Mouse (Mus musculus): ENCODE measurements around the gene Gm42906. TPM values are rescaled to one million over a fixed set of nuclear protein-coding genes. Genes with fewer than 3 reads are reported as not detected.
A peak's percentile ranks its signal among the peaks of the same experiment; 100 is the strongest.

Gene Gm42906
- total RNA-seq, 2 experiments from 2014 or later = not detected

DNA sequence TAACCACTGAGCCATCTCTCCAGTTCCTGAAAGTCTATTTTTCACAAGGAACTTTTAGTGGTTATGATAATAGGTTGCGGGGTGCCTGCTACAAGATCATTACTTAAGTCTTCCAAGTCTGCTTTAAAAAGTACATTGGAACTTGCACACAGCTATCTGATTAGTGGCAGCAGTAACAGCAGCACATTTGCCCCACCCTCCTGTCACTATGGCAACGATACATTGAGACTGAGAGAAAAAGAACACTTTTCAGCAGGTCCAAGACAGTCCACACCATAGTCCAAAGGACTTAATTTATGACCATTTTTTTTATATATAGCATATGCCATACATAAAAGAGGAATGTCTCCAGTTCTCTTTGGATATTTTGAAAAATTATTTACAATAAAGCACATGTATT, 181.7 kb downstream of the Gm42906 start:
- no peak for ATAC-seq (replicated peaks; ENCODE audit: poor library complexity, severe bottlenecking)

GRCm38 (mm10) chr5:151245571-151245970, 182.4 kb downstream of the Gm42906 start:
- no peak for ATAC-seq (replicated peaks; ENCODE audit: poor library complexity, severe bottlenecking)

GRCm38 (mm10) chr5:151238730-151239129, 189.2 kb downstream of the Gm42906 start:
- no peak for ATAC-seq (replicated peaks; ENCODE audit: poor library complexity, severe bottlenecking)

DNA sequence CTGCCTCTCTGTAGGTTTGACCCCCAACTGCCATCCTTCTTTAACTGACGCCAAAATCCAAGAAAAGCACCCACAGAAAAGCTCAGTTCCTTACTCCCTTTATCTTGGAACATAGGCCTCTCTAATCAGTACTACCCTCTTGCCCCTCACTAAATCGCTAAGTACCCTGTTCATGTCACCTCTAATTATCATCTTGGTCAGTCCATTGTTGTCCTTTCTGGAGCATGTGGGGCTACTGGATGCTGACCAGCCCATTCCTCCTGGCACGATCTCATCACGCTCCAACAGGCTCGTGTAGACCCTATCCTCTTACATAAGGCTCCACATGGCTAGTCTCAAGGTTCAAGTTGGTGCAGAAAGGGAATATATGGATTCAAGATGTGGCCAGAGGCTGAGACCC, 191.6 kb downstream of the Gm42906 start:
- no peak for ATAC-seq (replicated peaks; ENCODE audit: poor library complexity, severe bottlenecking)

GRCm38 (mm10) chr5:151233400-151234031, 194.4 kb downstream of the Gm42906 start, which contains the start of gene Stard13:
Stard13 (minus strand) TSS chr5:151233836.
- ATAC-seq (replicated peaks; ENCODE audit: poor library complexity, severe bottlenecking) = peak; percentile 64

DNA sequence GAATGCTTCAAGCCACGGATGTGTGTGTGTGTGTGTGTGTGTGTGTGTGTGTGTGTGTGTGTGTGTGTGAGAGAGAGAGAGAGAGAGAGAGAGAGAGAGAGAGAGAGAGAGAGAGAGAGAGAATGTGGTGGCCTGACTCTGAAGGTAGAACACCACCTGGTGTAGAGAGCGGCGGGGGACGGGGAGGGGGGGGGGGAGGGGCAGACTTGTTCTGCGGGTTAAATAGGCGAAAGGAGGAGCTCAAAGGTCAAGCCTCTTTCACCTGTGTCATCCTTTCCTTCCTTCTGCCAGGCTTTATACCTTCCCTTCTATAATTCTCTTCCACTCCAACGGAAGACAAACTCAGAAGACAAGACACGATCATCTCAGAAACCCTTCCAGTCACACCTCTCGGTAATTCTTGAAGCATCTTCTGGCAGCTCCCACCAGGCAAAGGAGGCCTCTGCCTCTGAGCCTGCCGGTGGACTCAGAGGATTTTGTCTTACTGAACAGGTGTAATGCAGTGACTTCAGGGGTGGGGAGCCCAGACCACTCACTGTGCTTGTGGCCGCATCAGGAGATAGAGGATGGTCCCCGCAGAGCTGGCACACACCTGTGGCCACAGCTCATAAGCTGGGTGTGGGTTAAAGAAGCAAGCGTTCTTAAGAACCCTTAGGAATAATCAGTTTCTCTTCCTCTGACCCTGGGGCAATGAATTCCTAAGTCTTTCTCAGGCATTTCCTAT, 195.2 kb downstream of the Gm42906 start:
- ATAC-seq (replicated peaks; ENCODE audit: poor library complexity, severe bottlenecking) = peak; percentile 12; the same call in 1 of the 2 replicates

- ATAC-seq (replicated peaks; ENCODE audit: poor library complexity, severe bottlenecking) = no peak
Observed at GRCm38 (mm10) chr5:151231861-151232260, 196.1 kb downstream of the Gm42906 start.

DNA sequence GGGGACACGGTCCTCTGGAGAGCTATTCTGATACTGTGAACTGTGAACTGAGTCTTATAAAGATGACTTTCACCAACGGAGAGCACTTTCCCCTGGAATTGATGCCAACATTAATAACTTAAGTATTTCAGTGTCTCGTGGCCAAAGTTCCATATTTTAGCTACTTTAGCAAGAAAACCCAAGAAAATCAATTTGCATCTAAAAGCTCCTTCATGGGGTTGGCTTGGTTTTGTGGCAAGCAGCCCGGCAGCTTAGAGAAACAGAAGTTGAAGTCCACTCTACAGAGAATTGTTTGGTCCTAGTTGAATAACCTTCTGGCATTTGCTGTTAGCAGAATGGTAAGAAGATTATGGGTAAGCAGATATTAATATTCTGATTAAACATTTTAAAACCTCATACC, 196.6 kb downstream of the Gm42906 start:
- no peak for ATAC-seq (replicated peaks; ENCODE audit: poor library complexity, severe bottlenecking)

DNA sequence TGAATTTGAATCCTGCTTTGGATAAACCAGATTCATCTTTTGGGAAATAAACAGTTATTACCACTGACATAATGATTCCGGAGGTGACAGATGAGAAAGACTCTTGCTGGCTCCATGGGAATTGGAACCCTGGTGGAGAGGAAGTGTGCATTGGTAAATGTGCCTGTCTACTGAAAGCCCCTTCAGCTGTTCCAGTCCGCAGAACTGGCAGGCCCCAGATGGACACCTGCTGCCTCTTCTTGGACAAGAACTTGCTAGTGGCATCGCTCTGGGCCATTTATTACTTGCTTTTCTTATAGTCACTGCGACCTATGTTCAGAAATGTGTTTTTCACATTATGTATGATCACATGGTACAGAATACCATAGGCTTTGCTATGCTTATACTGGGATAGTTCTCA, 197.5 kb downstream of the Gm42906 start:
- ATAC-seq (replicated peaks; ENCODE audit: poor library complexity, severe bottlenecking) = no peak

DNA sequence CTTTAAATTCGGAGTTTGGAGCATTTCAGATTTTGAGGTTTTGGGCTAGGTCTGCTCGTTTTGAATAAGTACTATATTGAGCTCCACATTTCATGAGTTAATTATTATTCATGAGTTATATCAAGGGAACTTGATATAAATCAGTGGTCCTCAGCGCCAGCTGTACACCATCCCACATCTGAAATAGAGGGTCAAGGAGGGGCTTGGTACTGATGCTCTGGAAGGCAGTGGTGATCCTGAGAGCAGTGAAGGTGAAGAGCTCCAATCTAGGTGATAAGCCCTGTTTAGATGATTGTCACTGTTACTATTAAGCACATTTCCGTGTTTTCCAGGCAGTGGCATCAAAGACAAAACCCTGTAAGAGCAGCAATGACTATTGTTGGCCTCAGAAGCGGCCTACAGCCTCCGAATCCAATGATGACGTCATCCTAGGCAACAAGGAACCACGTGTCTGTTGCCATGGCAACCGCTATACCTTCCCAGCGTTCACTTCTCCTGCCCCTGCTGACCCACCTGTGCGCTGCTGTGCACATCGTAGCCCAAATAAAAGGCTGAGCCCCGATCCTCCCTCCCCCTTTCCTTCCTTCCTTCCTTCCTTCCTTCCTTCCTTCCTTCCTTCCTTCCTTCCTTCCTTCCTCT, 199.5 kb downstream of the Gm42906 start:
- no peak for ATAC-seq (replicated peaks; ENCODE audit: poor library complexity, severe bottlenecking)

- peak; percentile 55 for ATAC-seq (replicated peaks; ENCODE audit: poor library complexity, severe bottlenecking)
Observed at GRCm38 (mm10) chr5:151223696-151224366, 204.1 kb downstream of the Gm42906 start.

DNA sequence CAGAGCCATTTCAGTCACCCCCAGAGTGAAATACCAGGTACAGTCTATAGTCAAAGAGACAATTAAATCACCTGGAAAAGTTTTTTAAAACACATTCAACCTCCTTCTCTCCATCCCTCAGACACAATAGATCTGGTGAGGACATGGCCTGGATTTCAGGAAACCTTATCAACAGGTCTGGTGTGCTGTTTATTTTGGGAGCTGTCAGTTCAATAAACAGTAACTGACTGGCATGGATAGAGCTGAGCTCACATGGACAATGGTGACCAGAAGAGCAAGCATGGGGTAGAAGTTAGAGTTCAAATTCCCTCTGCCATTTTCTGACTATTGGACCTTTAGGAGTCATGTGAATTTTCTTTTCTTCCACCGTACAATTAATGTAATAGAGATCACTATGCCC, 205.2 kb downstream of the Gm42906 start:
- ATAC-seq (replicated peaks; ENCODE audit: poor library complexity, severe bottlenecking) = no peak

- no peak for ATAC-seq (replicated peaks; ENCODE audit: poor library complexity, severe bottlenecking)
Observed at GRCm38 (mm10) chr5:151218689-151219115, 209.3 kb downstream of the Gm42906 start.

DNA sequence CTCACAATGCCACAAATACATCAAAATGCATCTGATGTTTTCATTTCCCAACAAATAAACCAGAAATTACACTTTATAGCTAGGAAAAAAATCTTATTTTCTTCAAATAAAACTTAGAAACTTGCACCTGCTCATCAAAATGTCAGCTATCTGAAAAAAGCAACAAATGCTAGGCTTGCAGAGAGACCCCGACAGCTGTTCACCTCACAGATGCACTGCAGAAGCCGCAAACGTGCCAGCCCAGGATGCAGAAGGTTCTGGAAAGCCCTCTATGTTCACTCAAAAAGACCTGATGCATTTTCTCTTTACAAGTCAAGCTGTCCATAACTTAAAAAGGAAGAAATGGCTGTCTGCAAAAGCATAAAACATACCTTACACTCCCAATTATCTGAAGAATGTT, 214.9 kb downstream of the Gm42906 start:
- ATAC-seq (replicated peaks; ENCODE audit: poor library complexity, severe bottlenecking) = no peak

GRCm38 (mm10) chr5:151210869-151211268, 217.1 kb downstream of the Gm42906 start:
- ATAC-seq (replicated peaks; ENCODE audit: poor library complexity, severe bottlenecking) = peak; percentile 62

GRCm38 (mm10) chr5:151210060-151210459, 217.9 kb downstream of the Gm42906 start:
- peak; percentile 17; the same call in 1 of the 2 replicates for ATAC-seq (replicated peaks; ENCODE audit: poor library complexity, severe bottlenecking)

DNA sequence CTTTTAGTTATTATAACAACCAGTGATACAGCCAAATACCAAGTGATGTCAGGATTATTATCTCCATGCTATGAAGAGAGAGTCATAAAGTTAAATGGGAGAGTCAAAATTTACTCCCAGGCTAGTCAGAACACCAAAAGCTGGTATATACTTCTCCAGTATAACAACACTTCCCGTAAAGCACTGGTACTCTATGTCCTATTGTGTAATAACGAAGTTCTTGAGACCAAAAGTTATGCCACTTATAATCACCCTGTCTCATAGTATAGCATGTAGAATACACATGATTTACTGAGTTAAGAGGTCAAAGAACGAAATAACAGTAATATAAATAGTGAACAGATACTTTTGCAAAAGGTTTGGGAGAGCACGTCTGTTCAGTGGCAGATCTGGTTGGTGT, 222.9 kb downstream of the Gm42906 start:
- ATAC-seq (replicated peaks; ENCODE audit: poor library complexity, severe bottlenecking) = no peak

DNA sequence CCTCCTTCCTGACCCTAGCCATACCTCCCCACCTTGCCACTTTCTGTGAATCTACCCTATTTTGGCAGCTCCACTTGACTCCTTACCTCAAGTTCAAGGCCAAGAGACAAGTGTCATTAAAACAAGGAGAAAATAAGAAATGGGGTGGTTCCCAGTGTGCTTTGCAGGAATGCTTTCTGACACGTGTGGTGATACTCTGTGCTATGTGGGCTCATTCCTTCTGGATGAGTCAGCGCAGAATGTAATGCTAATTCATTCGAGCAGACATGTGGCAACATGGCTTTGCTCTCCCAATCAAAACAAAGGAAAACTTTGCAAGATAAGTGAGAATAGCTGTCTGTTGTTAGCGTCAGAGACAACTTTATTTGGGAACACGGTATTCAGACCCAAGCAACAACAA, 225.0 kb downstream of the Gm42906 start:
- no peak for ATAC-seq (replicated peaks; ENCODE audit: poor library complexity, severe bottlenecking)

GRCm38 (mm10) chr5:151201220-151201619, 226.7 kb downstream of the Gm42906 start:
- no peak for ATAC-seq (replicated peaks; ENCODE audit: poor library complexity, severe bottlenecking)

GRCm38 (mm10) chr5:151199235-151199634, 228.7 kb downstream of the Gm42906 start:
- no peak for ATAC-seq (replicated peaks; ENCODE audit: poor library complexity, severe bottlenecking)

All from granulocyte monocyte progenitor cell, adult 5-6 weeks (primary cell).